ENCODE assay signal across 7 mouse cellular contexts in the genomic region with DNA sequence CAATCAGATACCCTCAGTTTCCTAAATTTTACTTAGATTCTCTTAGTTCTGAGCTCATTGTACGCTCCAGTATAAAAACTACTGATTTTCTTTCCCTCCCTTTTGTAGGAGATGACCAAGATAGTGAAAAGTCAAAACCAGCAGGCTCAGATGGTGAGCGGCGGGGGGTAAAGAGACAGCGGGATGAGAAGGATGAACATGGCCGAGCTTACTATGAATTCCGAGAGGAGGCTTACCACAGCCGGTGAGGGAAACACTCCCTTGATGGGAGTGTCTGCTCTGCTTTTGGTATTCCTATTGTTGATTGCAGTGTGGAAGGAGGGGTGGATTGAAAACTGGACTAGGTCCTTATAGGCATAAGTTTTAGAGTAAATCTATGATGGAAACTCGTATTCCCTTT. TPM values are rescaled to one million over a fixed set of nuclear protein-coding genes. Genes with fewer than 3 reads are reported as not detected.
A peak's percentile ranks its signal among the peaks of the same experiment; 100 is the strongest.
DNase-seq lines count a peak whose midpoint lies in the region; ATAC-seq and TF ChIP-seq lines count a peak whose summit lies in the region.

No protein-coding gene starts in this region.

- no peak for TF ChIP-seq CTCF in intestine, postnatal 0 days (IDR thresholded peaks at IDR 0.05; ENCODE audit: low read depth)
- TF ChIP-seq CTCF in small intestine, adult 2 months (IDR thresholded peaks at IDR 0.05; ENCODE audit: extremely low read depth, insufficient read length, insufficient replicate concordance, low read depth, low read length) = no peak

- no peak for TF ChIP-seq POLR2A in small intestine, adult 2 months (IDR thresholded peaks at IDR 0.05; ENCODE audit: low read depth, low read length)

- peak overlapping the region; percentile 100 for H3K4me3 ChIP-seq in liver, embryonic 11.5 days (ENCODE audit: low read depth, low read length)
- peak overlapping the region; percentile 9 for H3K4me3 ChIP-seq in embryonic facial prominence, embryonic 11.5 days (ENCODE audit: low read depth, low read length)
- peak overlapping the region; percentile 97; the same call in 1 of the 2 replicates for H3K4me3 ChIP-seq in intestine, postnatal 0 days (ENCODE audit: low read depth, low read length)
- H3K4me3 ChIP-seq in small intestine, adult 2 months (ENCODE audit: low read depth, low read length) = peak overlapping the region; percentile 28

- no peak overlapping the region for H3K9ac ChIP-seq in liver, embryonic 11.5 days (ENCODE audit: low read depth, low read length)
- no peak overlapping the region; the same call in 1 of the 2 replicates for H3K9ac ChIP-seq in embryonic facial prominence, embryonic 11.5 days (replicated peaks; ENCODE audit: low read length)
- no peak overlapping the region for H3K9ac ChIP-seq in intestine, postnatal 0 days (ENCODE audit: low read depth, low read length)

- H3K9me3 ChIP-seq in liver, embryonic 11.5 days (ENCODE audit: control insufficient read depth, low read length) = no peaks in the 10 kb centered on the region
- no peaks in the 10 kb centered on the region for H3K9me3 ChIP-seq in embryonic facial prominence, embryonic 11.5 days (replicated peaks; ENCODE audit: control insufficient read depth, low read length)
- no peaks in the 10 kb centered on the region for H3K9me3 ChIP-seq in intestine, postnatal 0 days (ENCODE audit: control insufficient read depth)

- H3K27ac ChIP-seq in liver, embryonic 11.5 days (ENCODE audit: low read depth, low read length) = no peak overlapping the region
- no peak overlapping the region for H3K27ac ChIP-seq in embryonic facial prominence, embryonic 11.5 days (replicated peaks; ENCODE audit: low read depth, low read length)
- no peak overlapping the region for H3K27ac ChIP-seq in intestine, postnatal 0 days (ENCODE audit: low read depth, low read length)
- H3K27ac ChIP-seq in small intestine, adult 2 months (ENCODE audit: insufficient read depth, low read depth, low read length) = no peak overlapping the region

- peaks cover 17% of the 10 kb centered on the region for H3K4me1 ChIP-seq in liver, embryonic 11.5 days (replicated peaks; ENCODE audit: control insufficient read depth, insufficient read depth, low read length)
- no peaks in the 10 kb centered on the region for H3K4me1 ChIP-seq in embryonic facial prominence, embryonic 11.5 days (ENCODE audit: control insufficient read depth, insufficient read depth, low read length)
- H3K4me1 ChIP-seq in intestine, postnatal 0 days (replicated peaks; ENCODE audit: control insufficient read depth, insufficient read depth, low read length) = peaks cover 5% of the 10 kb centered on the region; the same call in 1 of the 2 replicates
- peaks cover 2% of the 10 kb centered on the region; the same call in 1 of the 2 replicates for H3K4me1 ChIP-seq in small intestine, adult 2 months (ENCODE audit: control insufficient read depth, insufficient read depth, insufficient read length, low read length)

- WGBS in liver, embryonic 11.5 days = 85% methylated on average over 8 of the region's 8 CpGs
- 85% methylated on average over 8 of the region's 8 CpGs for WGBS in embryonic facial prominence, embryonic 11.5 days
- WGBS in intestine, postnatal 0 days = 56% methylated on average over 8 of the region's 8 CpGs
- 45% methylated on average over 8 of the region's 8 CpGs for WGBS in small intestine, adult 2 months

- ATAC-seq in liver, embryonic 11.5 days (replicated peaks; ENCODE audit: low FRiP score) = no peak
- ATAC-seq in embryonic facial prominence, embryonic 11.5 days (replicated peaks; ENCODE audit: insufficient number of reproducible peaks, low FRiP score, low TSS enrichment, low read depth) = no peak
- ATAC-seq in intestine, postnatal 0 days = no peak
- ATAC-seq in megakaryocyte progenitor cell, adult 5-6 weeks (replicated peaks; ENCODE audit: poor library complexity) = no peak

- DNase-seq in liver, embryonic 11.5 days (ENCODE audit: low spot score) = no peak
- no peak for DNase-seq in liver
- no peak for DNase-seq in embryonic facial prominence, embryonic 11.5 days (ENCODE audit: low spot score)
- no peak for DNase-seq in embryo, embryonic 9.5 days (ENCODE audit: extremely low spot score)

- H3K27me3 ChIP-seq in liver, embryonic 11.5 days (replicated peaks; ENCODE audit: control insufficient read depth, insufficient read depth, low read length) = no peaks in the 10 kb centered on the region
- no peaks in the 10 kb centered on the region for H3K27me3 ChIP-seq in embryonic facial prominence, embryonic 11.5 days (ENCODE audit: control insufficient read depth, insufficient read depth, low read length)
- no peaks in the 10 kb centered on the region for H3K27me3 ChIP-seq in intestine, postnatal 0 days (replicated peaks; ENCODE audit: control insufficient read depth, insufficient read depth, low read length)
- no peaks in the 10 kb centered on the region for H3K27me3 ChIP-seq in small intestine, adult 2 months (ENCODE audit: control insufficient read depth, insufficient read depth, low read length)

- peaks cover 44% of the 10 kb centered on the region for H3K36me3 ChIP-seq in liver, embryonic 11.5 days (ENCODE audit: control insufficient read depth, insufficient read depth, low read length)
- peaks cover 18% of the 10 kb centered on the region for H3K36me3 ChIP-seq in embryonic facial prominence, embryonic 11.5 days (replicated peaks; ENCODE audit: control insufficient read depth, insufficient read depth, low read depth, low read length)
- H3K36me3 ChIP-seq in intestine, postnatal 0 days (ENCODE audit: control insufficient read depth, insufficient read depth) = peaks cover 43% of the 10 kb centered on the region
- H3K36me3 ChIP-seq in small intestine, adult 2 months (ENCODE audit: control insufficient read depth, insufficient read depth, low read length) = peaks cover 39% of the 10 kb centered on the region

- peak overlapping the region; percentile 93 for H3K4me2 ChIP-seq in liver, embryonic 11.5 days
- peak overlapping the region; percentile 83 for H3K4me2 ChIP-seq in embryonic facial prominence, embryonic 11.5 days (ENCODE audit: low read depth, low read length)
- H3K4me2 ChIP-seq in intestine, postnatal 0 days (replicated peaks; ENCODE audit: low read depth) = peak overlapping the region; percentile 80

RNA-seq across cellular contexts. Expression of gene Hnrnpul2, which starts 2.9 kb away (rescaled TPM):
- polyA plus RNA-seq in liver, embryonic 11.5 days (2014; fragmentation: Nextera tagmentation; extraction: Ambion mirVana) = 5.5 and 6.4 TPM in 2 replicates
- polyA plus RNA-seq in embryonic facial prominence, embryonic 11.5 days (2014; fragmentation: Nextera tagmentation; extraction: Ambion mirVana) = 6.7 and 6.8 TPM in 2 replicates
- polyA plus RNA-seq in intestine, postnatal 0 days (2015; fragmentation: Nextera tagmentation; extraction: Ambion mirVana) = 5.4 and 6.0 TPM in 2 replicates
- polyA plus RNA-seq in small intestine, adult 2 months (2012; rRNA removed) = 9.2 and 20.9 TPM in 2 replicates
- 56.7 and 59.5 TPM in 2 replicates for total RNA-seq in megakaryocyte progenitor cell, adult 5-6 weeks (2015)
- total RNA-seq in megakaryocyte progenitor cell, adult 5-6 weeks (2017) = 64.7 and 77.8 TPM in 2 replicates

RNA-seq across cellular contexts. Expression of gene Ttc9c, which starts 3.6 kb away (rescaled TPM):
- 43.8 and 46.8 TPM in 2 replicates for polyA plus RNA-seq in liver, embryonic 11.5 days (2014; fragmentation: Nextera tagmentation; extraction: Ambion mirVana)
- polyA plus RNA-seq in embryonic facial prominence, embryonic 11.5 days (2014; fragmentation: Nextera tagmentation; extraction: Ambion mirVana) = 63.0 and 68.7 TPM in 2 replicates
- 18.2 and 19.9 TPM in 2 replicates for polyA plus RNA-seq in intestine, postnatal 0 days (2015; fragmentation: Nextera tagmentation; extraction: Ambion mirVana)
- 5.7 and 8.9 TPM in 2 replicates for polyA plus RNA-seq in small intestine, adult 2 months (2012; rRNA removed)
- 29.0 and 31.0 TPM in 2 replicates for total RNA-seq in megakaryocyte progenitor cell, adult 5-6 weeks (2015)
- 65.6 and 73.3 TPM in 2 replicates for total RNA-seq in megakaryocyte progenitor cell, adult 5-6 weeks (2017)

RNA-seq across cellular contexts. Expression of gene AC129217.1, which starts 6.9 kb away (rescaled TPM):
- 0.40 TPM in 1 of 2 replicates, not detected in the other for polyA plus RNA-seq in liver, embryonic 11.5 days (2014; fragmentation: Nextera tagmentation; extraction: Ambion mirVana)
- polyA plus RNA-seq in embryonic facial prominence, embryonic 11.5 days (2014; fragmentation: Nextera tagmentation; extraction: Ambion mirVana) = not detected in 2 replicates
- polyA plus RNA-seq in intestine, postnatal 0 days (2015; fragmentation: Nextera tagmentation; extraction: Ambion mirVana) = not detected in 2 replicates
- polyA plus RNA-seq in small intestine, adult 2 months (2012; rRNA removed) = 4.6 TPM in 1 of 2 replicates, not detected in the other
- 0.76 TPM in 1 of 2 replicates, not detected in the other for total RNA-seq in megakaryocyte progenitor cell, adult 5-6 weeks (2015)
- not detected in 2 replicates for total RNA-seq in megakaryocyte progenitor cell, adult 5-6 weeks (2017)

RNA-seq across cellular contexts. Expression of gene Bscl2, which starts 14.6 kb away (rescaled TPM):
- polyA plus RNA-seq in liver, embryonic 11.5 days (2014; fragmentation: Nextera tagmentation; extraction: Ambion mirVana) = 52.7 and 52.9 TPM in 2 replicates
- polyA plus RNA-seq in embryonic facial prominence, embryonic 11.5 days (2014; fragmentation: Nextera tagmentation; extraction: Ambion mirVana) = 29.9 and 39.1 TPM in 2 replicates
- 43.2 and 47.2 TPM in 2 replicates for polyA plus RNA-seq in intestine, postnatal 0 days (2015; fragmentation: Nextera tagmentation; extraction: Ambion mirVana)
- polyA plus RNA-seq in small intestine, adult 2 months (2012; rRNA removed) = 54.3 and 82.6 TPM in 2 replicates
- 58.3 and 63.4 TPM in 2 replicates for total RNA-seq in megakaryocyte progenitor cell, adult 5-6 weeks (2015)
- total RNA-seq in megakaryocyte progenitor cell, adult 5-6 weeks (2017) = 28.8 and 31.6 TPM in 2 replicates

RNA-seq across cellular contexts. Expression of gene Gng3, which starts 16.3 kb away (rescaled TPM):
- 2.1 and 2.3 TPM in 2 replicates for polyA plus RNA-seq in liver, embryonic 11.5 days (2014; fragmentation: Nextera tagmentation; extraction: Ambion mirVana)
- 39.8 and 44.8 TPM in 2 replicates for polyA plus RNA-seq in embryonic facial prominence, embryonic 11.5 days (2014; fragmentation: Nextera tagmentation; extraction: Ambion mirVana)
- polyA plus RNA-seq in intestine, postnatal 0 days (2015; fragmentation: Nextera tagmentation; extraction: Ambion mirVana) = 9.4 and 10.9 TPM in 2 replicates
- polyA plus RNA-seq in small intestine, adult 2 months (2012; rRNA removed) = 0.33 and 0.63 TPM in 2 replicates
- total RNA-seq in megakaryocyte progenitor cell, adult 5-6 weeks (2015) = 0.07 and 0.22 TPM in 2 replicates
- total RNA-seq in megakaryocyte progenitor cell, adult 5-6 weeks (2017) = not detected in 2 replicates

Comparison
In these comparisons a context has a peak if more than half of its experiments do, and no peak if none do; other contexts are left out.
1. H3K4me3 ChIP-seq: peak in every context shown above with its lines; median percentile 100 in liver, embryonic 11.5 days; 97 in intestine, postnatal 0 days; 28 in small intestine, adult 2 months; 9 in embryonic facial prominence, embryonic 11.5 days.